Comparison of ENCODE assay signal across 16 mouse cellular contexts in the genomic region with DNA sequence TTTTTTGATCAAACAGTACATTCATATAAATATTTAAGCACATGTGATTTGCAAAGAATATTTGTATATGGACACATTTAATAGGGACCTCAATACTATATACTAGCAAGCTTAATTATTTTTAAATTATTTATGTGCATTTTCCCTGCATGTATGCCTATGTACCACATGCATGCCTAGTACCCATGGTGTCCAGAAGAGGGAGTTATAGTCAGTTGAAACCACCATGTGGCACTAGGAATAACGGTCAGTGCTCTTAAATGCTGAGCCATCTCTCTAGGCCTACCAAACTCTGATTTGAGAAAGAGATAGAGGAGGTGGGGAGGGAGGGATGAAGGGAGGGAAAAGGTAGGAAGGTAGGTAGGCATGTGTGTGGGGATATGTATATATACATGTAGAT. TPM values are rescaled to one million over a fixed set of nuclear protein-coding genes. Genes with fewer than 3 reads are reported as not detected.
DNase-seq lines count a peak whose midpoint lies in the region; ATAC-seq and TF ChIP-seq lines count a peak whose summit lies in the region.
"Had no signal": no experiment of that assay in that cellular context is flagged by ENCODE, and none has a peak within 500 bp of the region (broad histone marks: within the 10 kb centered on the region; RNA-seq: fewer than 3 reads in every experiment).

No protein-coding gene starts in this region.

- WGBS in heart, postnatal 0 days: 56% methylated on average over 1 of the region's 1 CpGs
- 61% methylated on average over 1 of the region's 1 CpGs for WGBS in midbrain, embryonic 13.5 days
- WGBS in midbrain, embryonic 10.5 days: 81% methylated on average over 1 of the region's 1 CpGs

- no peaks in the 10 kb centered on the region for H3K4me1 ChIP-seq in heart, postnatal 0 days (ENCODE audit: control insufficient read depth, insufficient read depth)
- no peaks in the 10 kb centered on the region for H3K4me1 ChIP-seq in midbrain, embryonic 13.5 days (replicated peaks)
- no peaks in the 10 kb centered on the region for H3K4me1 ChIP-seq in midbrain, embryonic 10.5 days
- H3K4me1 ChIP-seq: heart, embryonic 12.5 days had no signal

- peak; percentile 41 for TF ChIP-seq CTCF in heart, postnatal 0 days (IDR thresholded peaks at IDR 0.05; ENCODE audit: low read depth)
- peak; percentile 52 for TF ChIP-seq CTCF in Patski (IDR thresholded peaks at IDR 0.05)

- DNase-seq in heart, postnatal 0 days (ENCODE audit: low spot score): no peak
- no peak for DNase-seq in heart, postnatal 36 days
- no peak for DNase-seq in midbrain, embryonic 10.5 days (ENCODE audit: low spot score)
- DNase-seq in Patski (ENCODE audit: low read depth, low spot score): no peak
- peak; percentile 20 for DNase-seq in retina, postnatal 1 day
- DNase-seq in urinary bladder, adult 2 months (ENCODE audit: low spot score): no peak
- DNase-seq in left cerebral cortex, postnatal 36 days (ENCODE audit: low spot score in 2 of 2): no peak
- DNase-seq: cerebellum, adult 2 months; left cerebral cortex, postnatal 4 days; lung, postnatal 14 days; thymus, postnatal 36 days had no signal

- no peak overlapping the region for H3K9ac ChIP-seq in heart, postnatal 0 days (replicated peaks; ENCODE audit: low read depth, low read length)
- no peak overlapping the region for H3K9ac ChIP-seq in midbrain, embryonic 13.5 days (replicated peaks)
- H3K9ac ChIP-seq: heart, embryonic 12.5 days had no signal

- CTCF ChIA-PET in Patski (lab: Charles Lee): interaction anchor here (0.7 kb wide), 1 partner anchor 18 kb away, joined by 3 read pairs; no protein-coding TSS in a partner anchor

- ATAC-seq in heart, postnatal 0 days (ENCODE audit: insufficient read depth, low read depth): no peak
- peak; percentile 20; the same call in 1 of the 2 replicates for ATAC-seq in midbrain, embryonic 13.5 days
- no peak for ATAC-seq in Patski
- ATAC-seq: hindbrain, embryonic 16.5 days had no signal

- POLR2A ChIA-PET in Patski (lab: Charles Lee): no interaction called here

- H3K27me3 ChIP-seq in heart, postnatal 0 days (ENCODE audit: control insufficient read depth, insufficient read depth, low read length): no peaks in the 10 kb centered on the region
- no peaks in the 10 kb centered on the region for H3K27me3 ChIP-seq in midbrain, embryonic 13.5 days
- no peaks in the 10 kb centered on the region for H3K27me3 ChIP-seq in midbrain, embryonic 10.5 days (ENCODE audit: low read depth, poor library complexity, severe bottlenecking)
- no peaks in the 10 kb centered on the region for H3K27me3 ChIP-seq in Patski
- H3K27me3 ChIP-seq: heart, embryonic 12.5 days had no signal

- H3K4me3 ChIP-seq in heart, postnatal 0 days (ENCODE audit: low read depth, low read length): no peak overlapping the region
- H3K4me3 ChIP-seq in midbrain, embryonic 13.5 days (replicated peaks): no peak overlapping the region
- no peak overlapping the region for H3K4me3 ChIP-seq in midbrain, embryonic 10.5 days
- H3K4me3 ChIP-seq: heart, embryonic 12.5 days; myocyte had no signal

- H3K9me3 ChIP-seq in heart, postnatal 0 days (replicated peaks; ENCODE audit: control insufficient read depth, low read length): no peaks in the 10 kb centered on the region
- no peaks in the 10 kb centered on the region; the same call in 1 of the 2 replicates for H3K9me3 ChIP-seq in midbrain, embryonic 13.5 days
- no peaks in the 10 kb centered on the region for H3K9me3 ChIP-seq in midbrain, embryonic 10.5 days (replicated peaks)

- H3K4me2 ChIP-seq in heart, postnatal 0 days (ENCODE audit: low read depth, low read length): no peak overlapping the region
- no peak overlapping the region for H3K4me2 ChIP-seq in midbrain, embryonic 13.5 days (replicated peaks)
- H3K4me2 ChIP-seq: heart, embryonic 12.5 days had no signal

- in situ Hi-C loops in Patski (cut with MboI; ENCODE audit: low pct_unique_long_range_greater_than_20kb): no loop called here

- no peak for TF ChIP-seq EP300 in heart, postnatal 0 days (IDR thresholded peaks at IDR 0.05; ENCODE audit: low read depth)

- no peak overlapping the region for H3K27ac ChIP-seq in heart, postnatal 0 days (ENCODE audit: low read depth)
- H3K27ac ChIP-seq in midbrain, embryonic 13.5 days: no peak overlapping the region
- H3K27ac ChIP-seq in midbrain, embryonic 10.5 days (replicated peaks): no peak overlapping the region

- intact Hi-C loops in heart, postnatal 36 days (cut with DNase I): loop anchor here (5.0 kb wide), 1 partner anchor 41 kb away; no protein-coding TSS in a partner anchor
- intact Hi-C loops in left cerebral cortex, postnatal 36 days (cut with DNase I): no loop called here

- H3K36me3 ChIP-seq in heart, postnatal 0 days (replicated peaks; ENCODE audit: control insufficient read depth, insufficient read depth, low read length): peaks cover 72% of the 10 kb centered on the region
- H3K36me3 ChIP-seq in midbrain, embryonic 13.5 days: peaks cover 77% of the 10 kb centered on the region
- peaks cover 98% of the 10 kb centered on the region for H3K36me3 ChIP-seq in midbrain, embryonic 10.5 days

RNA-seq across cellular contexts. Expression of a gene that starts 37.8 kb away (rescaled TPM):
- not detected in 2 replicates for total RNA-seq in heart, postnatal 0 days (2014; rRNA removed; ENCODE audit: low replicate concordance)
- 0.90 and 1.1 TPM in 2 replicates for polyA plus RNA-seq in heart, postnatal 0 days (2015; fragmentation: Nextera tagmentation; extraction: Ambion mirVana)
- total RNA-seq in heart, postnatal 36 days (2021): not detected
- polyA plus RNA-seq in midbrain, embryonic 13.5 days (2015; fragmentation: Nextera tagmentation; extraction: Ambion mirVana): 1.6 and 2.7 TPM in 2 replicates
- polyA plus RNA-seq in midbrain, embryonic 10.5 days (2016; fragmentation: Nextera tagmentation; extraction: Ambion mirVana): 0.73 and 1.4 TPM in 2 replicates
- not detected for polyA plus RNA-seq in Patski (2021)
- not detected in 2 replicates for polyA plus RNA-seq in urinary bladder, adult 2 months (2012; rRNA removed)
- 1 to 10 TPM; 1.3 to 2.2 TPM for total RNA-seq in left cerebral cortex, postnatal 36 days (2021)
- polyA plus RNA-seq: cerebellum, adult 2 months; myocyte; spleen, adult 2 months had no signal
